Mouse (Mus musculus): ENCODE data around the gene Chl1. TPM values are rescaled to one million over a fixed set of nuclear protein-coding genes. Genes with fewer than 3 reads are reported as not detected.

Gene Chl1
- polyA plus RNA-seq, 1 experiment from 2014 or later, result 0.22 TPM

GRCm38 (mm10) chr6:103534027-103534426 lies 23.6 kb downstream of the Chl1 start:
- Histone ChIP-seq H3K4me2 (ENCODE audit: low read length) (no peak overlapping the region), H3K9me3 (replicated peaks; ENCODE audit: low read length) (no peaks in the 10 kb centered on the region), H3K27ac (no peak overlapping the region), H3K9ac (ENCODE audit: low read depth, low read length) (no peak overlapping the region), H3K36me3 (ENCODE audit: insufficient read depth, low read length) (no peaks in the 10 kb centered on the region), H3K27me3 (ENCODE audit: insufficient read depth, low read length) (no peaks in the 10 kb centered on the region), H3K4me3 (replicated peaks; ENCODE audit: low read depth, low read length) (no peak overlapping the region), H3K4me1 (replicated peaks; ENCODE audit: insufficient read depth, low read length) (no peaks in the 10 kb centered on the region)
- DNase-seq (ENCODE audit: low spot score) (no peak), ATAC-seq (replicated peaks; ENCODE audit: low FRiP score, low read depth) (no peak)
- 85% methylated on average over 2 of the region's 2 CpGs for WGBS
- no peak for TF ChIP-seq CTCF (IDR thresholded peaks at IDR 0.05; ENCODE audit: low read depth)

GRCm38 (mm10) chr6:103542576-103542975 lies 32.2 kb downstream of the Chl1 start:
- no peak for ATAC-seq (replicated peaks; ENCODE audit: low FRiP score, low read depth)
- Histone ChIP-seq H3K27me3 (ENCODE audit: insufficient read depth, low read length) (no peaks in the 10 kb centered on the region), H3K9me3 (replicated peaks; ENCODE audit: low read length) (no peaks in the 10 kb centered on the region), H3K4me2 (ENCODE audit: low read length) (no peak overlapping the region), H3K9ac (ENCODE audit: low read depth, low read length) (no peak overlapping the region), H3K27ac (no peak overlapping the region), H3K36me3 (ENCODE audit: insufficient read depth, low read length) (no peaks in the 10 kb centered on the region), H3K4me3 (replicated peaks; ENCODE audit: low read depth, low read length) (no peak overlapping the region), H3K4me1 (replicated peaks; ENCODE audit: insufficient read depth, low read length) (no peaks in the 10 kb centered on the region)
- no peak for DNase-seq (ENCODE audit: low spot score)
- 78% methylated on average over 2 of the region's 2 CpGs for WGBS
- TF ChIP-seq CTCF (IDR thresholded peaks at IDR 0.05; ENCODE audit: low read depth), result no peak

- Histone ChIP-seq H3K4me3 (replicated peaks; ENCODE audit: low read depth, low read length) (no peak overlapping the region), H3K9ac (ENCODE audit: low read depth, low read length) (no peak overlapping the region), H3K4me1 (replicated peaks; ENCODE audit: insufficient read depth, low read length) (no peaks in the 10 kb centered on the region), H3K36me3 (ENCODE audit: insufficient read depth, low read length) (no peaks in the 10 kb centered on the region), H3K27ac (no peak overlapping the region), H3K27me3 (ENCODE audit: insufficient read depth, low read length) (no peaks in the 10 kb centered on the region), H3K4me2 (ENCODE audit: low read length) (no peak overlapping the region), H3K9me3 (replicated peaks; ENCODE audit: low read length) (no peaks in the 10 kb centered on the region)
- ATAC-seq (replicated peaks; ENCODE audit: low FRiP score, low read depth), result no peak
- no peak for TF ChIP-seq CTCF (IDR thresholded peaks at IDR 0.05; ENCODE audit: low read depth)
- no peak for DNase-seq (ENCODE audit: low spot score)
- 51% methylated on average over 1 of the region's 1 CpGs for WGBS
Observed at GRCm38 (mm10) chr6:103543753-103544152, 33.4 kb downstream of the Chl1 start.

GRCm38 (mm10) chr6:103546314-103546713 lies 35.9 kb downstream of the Chl1 start:
- H3K27ac ChIP-seq, result no peak overlapping the region
- H3K4me2 ChIP-seq (ENCODE audit: low read length), result no peak overlapping the region
- H3K9ac ChIP-seq (ENCODE audit: low read depth, low read length), result no peak overlapping the region
- H3K4me3 ChIP-seq (replicated peaks; ENCODE audit: low read depth, low read length), result no peak overlapping the region
- no peak for TF ChIP-seq CTCF (IDR thresholded peaks at IDR 0.05; ENCODE audit: low read depth)
- no peak for DNase-seq (ENCODE audit: low spot score)
- no peaks in the 10 kb centered on the region for H3K36me3 ChIP-seq (ENCODE audit: insufficient read depth, low read length)
- no peaks in the 10 kb centered on the region for H3K27me3 ChIP-seq (ENCODE audit: insufficient read depth, low read length)
- H3K4me1 ChIP-seq (replicated peaks; ENCODE audit: insufficient read depth, low read length), result no peaks in the 10 kb centered on the region
- ATAC-seq (replicated peaks; ENCODE audit: low FRiP score, low read depth), result no peak
- H3K9me3 ChIP-seq (replicated peaks; ENCODE audit: low read length), result no peaks in the 10 kb centered on the region
- WGBS, result 64% methylated on average over 3 of the region's 3 CpGs

GRCm38 (mm10) chr6:103549929-103550328 lies 39.5 kb downstream of the Chl1 start:
- Histone ChIP-seq H3K27me3 (ENCODE audit: insufficient read depth, low read length) (no peaks in the 10 kb centered on the region), H3K4me3 (replicated peaks; ENCODE audit: low read depth, low read length) (no peak overlapping the region), H3K9me3 (replicated peaks; ENCODE audit: low read length) (no peaks in the 10 kb centered on the region), H3K4me2 (ENCODE audit: low read length) (no peak overlapping the region), H3K27ac (no peak overlapping the region), H3K9ac (ENCODE audit: low read depth, low read length) (no peak overlapping the region), H3K36me3 (ENCODE audit: insufficient read depth, low read length) (no peaks in the 10 kb centered on the region), H3K4me1 (replicated peaks; ENCODE audit: insufficient read depth, low read length) (no peaks in the 10 kb centered on the region)
- no peak for TF ChIP-seq CTCF (IDR thresholded peaks at IDR 0.05; ENCODE audit: low read depth)
- no peak for ATAC-seq (replicated peaks; ENCODE audit: low FRiP score, low read depth)
- DNase-seq (ENCODE audit: low spot score), result no peak
- 82% methylated on average over 4 of the region's 4 CpGs for WGBS

- Histone ChIP-seq H3K27me3 (ENCODE audit: insufficient read depth, low read length) (no peaks in the 10 kb centered on the region), H3K27ac (no peak overlapping the region), H3K9ac (ENCODE audit: low read depth, low read length) (no peak overlapping the region), H3K36me3 (ENCODE audit: insufficient read depth, low read length) (no peaks in the 10 kb centered on the region), H3K4me3 (replicated peaks; ENCODE audit: low read depth, low read length) (no peak overlapping the region), H3K9me3 (replicated peaks; ENCODE audit: low read length) (no peaks in the 10 kb centered on the region), H3K4me2 (ENCODE audit: low read length) (no peak overlapping the region), H3K4me1 (replicated peaks; ENCODE audit: insufficient read depth, low read length) (no peaks in the 10 kb centered on the region)
- ATAC-seq (replicated peaks; ENCODE audit: low FRiP score, low read depth), result no peak
- 67% methylated on average over 5 of the region's 5 CpGs for WGBS
- no peak for DNase-seq (ENCODE audit: low spot score)
- TF ChIP-seq CTCF (IDR thresholded peaks at IDR 0.05; ENCODE audit: low read depth), result no peak
Observed at GRCm38 (mm10) chr6:103558037-103558893, 47.9 kb downstream of the Chl1 start.

GRCm38 (mm10) chr6:103558894-103559225 lies 48.5 kb downstream of the Chl1 start:
- TF ChIP-seq CTCF (IDR thresholded peaks at IDR 0.05; ENCODE audit: low read depth), result no peak
- DNase-seq (ENCODE audit: low spot score), result no peak
- Histone ChIP-seq H3K4me3 (replicated peaks; ENCODE audit: low read depth, low read length) (no peak overlapping the region), H3K9me3 (replicated peaks; ENCODE audit: low read length) (no peaks in the 10 kb centered on the region), H3K27ac (no peak overlapping the region), H3K9ac (ENCODE audit: low read depth, low read length) (no peak overlapping the region), H3K4me1 (replicated peaks; ENCODE audit: insufficient read depth, low read length) (no peaks in the 10 kb centered on the region), H3K27me3 (ENCODE audit: insufficient read depth, low read length) (no peaks in the 10 kb centered on the region), H3K36me3 (ENCODE audit: insufficient read depth, low read length) (no peaks in the 10 kb centered on the region), H3K4me2 (ENCODE audit: low read length) (no peak overlapping the region)
- ATAC-seq (replicated peaks; ENCODE audit: low FRiP score, low read depth), result no peak
- WGBS, result 61% methylated on average over 3 of the region's 3 CpGs

Data from kidney, postnatal 0 days (tissue).